Mouse (Mus musculus) E14TG2a.4 (cell line): ENCODE measurements around the gene Ifi27l2a.

Source experiments
- CTCF ChIP-seq: conservative IDR thresholded peaks from 2 replicates; pipeline ENCODE4 v1.5.1; 2014; ENCODE audit warnings: low read length
- NANOG ChIP-seq: IDR thresholded peaks from 2 replicates; pipeline ENCODE4 v1.6.1; 2014; ENCODE audit warnings: borderline replicate concordance, low read length, mixed read lengths
- POU5F1 ChIP-seq: IDR thresholded peaks from 2 replicates; pipeline ENCODE4 v1.6.1; 2014; ENCODE audit warnings: low read length, borderline replicate concordance

DNA sequence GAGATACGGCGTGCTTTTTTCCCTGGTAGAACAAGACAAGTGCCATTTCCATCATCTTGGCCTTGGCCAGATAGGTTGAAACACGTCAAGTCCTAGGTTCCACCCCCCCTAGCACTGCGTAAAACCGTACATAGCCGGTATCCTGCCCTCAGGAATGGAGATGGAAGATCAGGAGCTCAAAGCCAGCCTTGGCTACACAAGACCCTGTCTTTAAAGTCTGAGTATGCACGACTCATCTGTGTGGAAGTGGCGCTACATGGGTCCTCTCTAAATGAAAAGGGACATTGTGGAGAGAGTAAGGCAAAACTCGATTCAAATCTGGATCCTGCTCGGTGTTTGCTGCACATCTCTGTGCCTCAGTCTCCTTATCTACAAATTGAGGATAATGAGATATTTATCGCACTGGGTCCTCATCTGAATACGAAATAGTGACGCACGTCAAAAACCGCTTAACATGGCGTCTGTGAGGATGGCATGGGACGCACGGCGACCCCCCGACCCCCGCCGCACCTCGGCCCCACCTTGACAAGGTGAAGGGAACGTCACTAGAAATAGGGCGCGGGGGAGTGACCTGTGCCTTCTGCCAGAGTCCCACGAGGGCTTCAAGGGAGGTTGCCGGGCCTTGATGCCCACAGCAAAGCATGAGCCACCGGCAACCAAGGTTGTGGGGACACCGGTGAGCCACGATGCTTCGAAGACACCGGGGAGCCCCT is 18.3 kb downstream of the Ifi27l2a start:
- TF ChIP-seq CTCF = no peak
- no peak for TF ChIP-seq NANOG
- no peak for TF ChIP-seq POU5F1
